Mouse (Mus musculus): Measurements from ENCODE around the gene Wipf1. TPM values are rescaled to one million over a fixed set of nuclear protein-coding genes. Genes with fewer than 3 reads are reported as not detected.

Gene Wipf1
- 2.9 and 3.3 TPM in 2 replicates for polyA plus RNA-seq (2015; fragmentation: Nextera tagmentation; extraction: Ambion mirVana)

- H3K9me3 ChIP-seq, result no peaks in the 10 kb centered on the region
- H3K4me3 ChIP-seq, result peak within 1 kb of the TSS; percentile 65
- peak; percentile 82 for ATAC-seq (ENCODE audit: low FRiP score, low read depth)
- no peaks in the 10 kb centered on the region for H3K36me3 ChIP-seq
- peaks cover 23% of the 10 kb centered on the region for H3K4me1 ChIP-seq (replicated peaks)
- peak within 1 kb of the TSS; percentile 63 for H3K27ac ChIP-seq (replicated peaks)
- no peaks in the 10 kb centered on the region for H3K27me3 ChIP-seq
- peak within 1 kb of the TSS; percentile 63 for H3K9ac ChIP-seq
- 1% methylated on average over 61 of the region's 66 CpGs for WGBS
- H3K4me2 ChIP-seq, result peak within 1 kb of the TSS; percentile 74
Measured at GRCm38 (mm10) chr2:73529356-73530330, at the start of gene Wipf1. Gene Wipf1, minus strand, starts transcription at chr2:73529734.

- no peak overlapping the region for H3K27ac ChIP-seq (replicated peaks)
- 70% methylated on average over 5 of the region's 5 CpGs for WGBS
Measured at GRCm38 (mm10) chr2:73579168-73579567, 49.6 kb upstream of the Wipf1 start.

GRCm38 (mm10) chr2:73574418-73574817, 44.9 kb upstream of the Wipf1 start:
- no peak for ATAC-seq (ENCODE audit: low FRiP score, low read depth)
- 88% methylated on average over 6 of the region's 6 CpGs for WGBS
- Histone ChIP-seq H3K9me3 (no peaks in the 10 kb centered on the region), H3K4me3 (no peak overlapping the region), H3K4me2 (no peak overlapping the region), H3K27ac (replicated peaks) (no peak overlapping the region), H3K4me1 (replicated peaks) (peaks cover 4% of the 10 kb centered on the region), H3K27me3 (no peaks in the 10 kb centered on the region), H3K9ac (no peak overlapping the region), H3K36me3 (no peaks in the 10 kb centered on the region)

More at GRCm38 (mm10) chr2:73579168-73579567, 49.6 kb upstream of the Wipf1 start:
- ATAC-seq (ENCODE audit: low FRiP score, low read depth), result no peak
- no peaks in the 10 kb centered on the region for H3K27me3 ChIP-seq
- no peaks in the 10 kb centered on the region for H3K36me3 ChIP-seq
- H3K9ac ChIP-seq, result no peak overlapping the region
- H3K4me2 ChIP-seq, result no peak overlapping the region
- H3K4me3 ChIP-seq, result no peak overlapping the region
- no peaks in the 10 kb centered on the region for H3K4me1 ChIP-seq (replicated peaks)
- H3K9me3 ChIP-seq, result no peaks in the 10 kb centered on the region

GRCm38 (mm10) chr2:73573556-73573955, 44.0 kb upstream of the Wipf1 start:
- Histone ChIP-seq H3K36me3 (no peaks in the 10 kb centered on the region), H3K4me1 (replicated peaks) (peaks cover 4% of the 10 kb centered on the region), H3K9me3 (no peaks in the 10 kb centered on the region), H3K4me3 (no peak overlapping the region), H3K27me3 (no peaks in the 10 kb centered on the region), H3K27ac (replicated peaks) (peak overlapping the region; percentile 76; the same call in 1 of the 2 replicates), H3K4me2 (no peak overlapping the region), H3K9ac (no peak overlapping the region)
- no peak for ATAC-seq (ENCODE audit: low FRiP score, low read depth)
- 87% methylated on average over 4 of the region's 4 CpGs for WGBS

- Histone ChIP-seq H3K9me3 (no peaks in the 10 kb centered on the region), H3K4me2 (peak overlapping the region; percentile 51), H3K27ac (replicated peaks) (peak overlapping the region; percentile 76), H3K9ac (peak overlapping the region; percentile 9; the same call in 1 of the 2 replicates), H3K27me3 (no peaks in the 10 kb centered on the region), H3K4me1 (replicated peaks) (peaks cover 4% of the 10 kb centered on the region), H3K4me3 (peak overlapping the region; percentile 32), H3K36me3 (no peaks in the 10 kb centered on the region)
- WGBS, result 10% methylated on average over 23 of the region's 23 CpGs
- peak; percentile 92 for ATAC-seq (ENCODE audit: low FRiP score, low read depth)
Measured at GRCm38 (mm10) chr2:73572539-73573372, 43.2 kb upstream of the Wipf1 start.

- no peak overlapping the region for H3K4me3 ChIP-seq
- H3K27ac ChIP-seq (replicated peaks), result no peak overlapping the region
- H3K9ac ChIP-seq, result no peak overlapping the region
- no peak overlapping the region for H3K4me2 ChIP-seq
- ATAC-seq (ENCODE audit: low FRiP score, low read depth), result no peak
- H3K4me1 ChIP-seq (replicated peaks), result peaks cover 7% of the 10 kb centered on the region
- H3K9me3 ChIP-seq, result no peaks in the 10 kb centered on the region
- no peaks in the 10 kb centered on the region for H3K36me3 ChIP-seq
- no peaks in the 10 kb centered on the region for H3K27me3 ChIP-seq
- WGBS, result 63% methylated on average over 6 of the region's 6 CpGs
Measured at GRCm38 (mm10) chr2:73571901-73572300, 42.4 kb upstream of the Wipf1 start.

- no peak for ATAC-seq (ENCODE audit: low FRiP score, low read depth)
- peaks cover 7% of the 10 kb centered on the region for H3K4me1 ChIP-seq (replicated peaks)
- WGBS, result 92% methylated on average over 9 of the region's 9 CpGs
Measured at GRCm38 (mm10) chr2:73571304-73571703, 41.8 kb upstream of the Wipf1 start.

GRCm38 (mm10) chr2:73566989-73567605, 37.6 kb upstream of the Wipf1 start:
- ATAC-seq (ENCODE audit: low FRiP score, low read depth), result peak; percentile 46; the same call in 1 of the 2 replicates
- H3K9me3 ChIP-seq, result no peaks in the 10 kb centered on the region
- no peak overlapping the region for H3K27ac ChIP-seq (replicated peaks)
- peaks cover 7% of the 10 kb centered on the region; the same call in 1 of the 2 replicates for H3K4me1 ChIP-seq (replicated peaks)
- WGBS, result 22% methylated on average over 8 of the region's 8 CpGs
- peak overlapping the region; percentile 46 for H3K4me2 ChIP-seq
- no peaks in the 10 kb centered on the region for H3K36me3 ChIP-seq
- H3K27me3 ChIP-seq, result no peaks in the 10 kb centered on the region
- H3K9ac ChIP-seq, result no peak overlapping the region
- H3K4me3 ChIP-seq, result no peak overlapping the region

More at GRCm38 (mm10) chr2:73571304-73571703, 41.8 kb upstream of the Wipf1 start:
- H3K36me3 ChIP-seq, result no peaks in the 10 kb centered on the region
- no peak overlapping the region for H3K9ac ChIP-seq
- H3K9me3 ChIP-seq, result no peaks in the 10 kb centered on the region
- no peak overlapping the region for H3K4me3 ChIP-seq
- no peak overlapping the region for H3K27ac ChIP-seq (replicated peaks)
- H3K27me3 ChIP-seq, result no peaks in the 10 kb centered on the region
- no peak overlapping the region for H3K4me2 ChIP-seq

GRCm38 (mm10) chr2:73566162-73566561, 36.6 kb upstream of the Wipf1 start:
- Histone ChIP-seq H3K27ac (replicated peaks) (no peak overlapping the region), H3K4me1 (replicated peaks) (peaks cover 16% of the 10 kb centered on the region), H3K4me3 (no peak overlapping the region), H3K27me3 (no peaks in the 10 kb centered on the region), H3K4me2 (no peak overlapping the region), H3K36me3 (no peaks in the 10 kb centered on the region), H3K9ac (no peak overlapping the region), H3K9me3 (no peaks in the 10 kb centered on the region)
- 8% methylated on average over 7 of the region's 7 CpGs for WGBS
- ATAC-seq (ENCODE audit: low FRiP score, low read depth), result no peak

GRCm38 (mm10) chr2:73563690-73564089, 34.2 kb upstream of the Wipf1 start:
- no peak overlapping the region for H3K27ac ChIP-seq (replicated peaks)
- no peak for ATAC-seq (ENCODE audit: low FRiP score, low read depth)
- no peaks in the 10 kb centered on the region for H3K27me3 ChIP-seq
- H3K9ac ChIP-seq, result no peak overlapping the region
- no peak overlapping the region for H3K4me3 ChIP-seq
- no peaks in the 10 kb centered on the region for H3K9me3 ChIP-seq
- no peaks in the 10 kb centered on the region for H3K36me3 ChIP-seq
- H3K4me1 ChIP-seq (replicated peaks), result peaks cover 20% of the 10 kb centered on the region
- WGBS, result 74% methylated on average over 7 of the region's 7 CpGs
- no peak overlapping the region for H3K4me2 ChIP-seq

GRCm38 (mm10) chr2:73562656-73563055, 33.1 kb upstream of the Wipf1 start:
- H3K4me3 ChIP-seq, result no peak overlapping the region
- H3K27me3 ChIP-seq, result no peaks in the 10 kb centered on the region
- no peak overlapping the region for H3K9ac ChIP-seq
- H3K36me3 ChIP-seq, result no peaks in the 10 kb centered on the region
- 94% methylated on average over 9 of the region's 9 CpGs for WGBS
- no peak overlapping the region for H3K4me2 ChIP-seq
- ATAC-seq (ENCODE audit: low FRiP score, low read depth), result no peak
- peaks cover 20% of the 10 kb centered on the region for H3K4me1 ChIP-seq (replicated peaks)
- H3K27ac ChIP-seq (replicated peaks), result no peak overlapping the region
- H3K9me3 ChIP-seq, result no peaks in the 10 kb centered on the region
